Mouse (Mus musculus) embryonic stem cell, embryonic (primary cell): ENCODE results near the gene Btg1.

Experiments
- CTCF ChIA-PET, 4 experiments: fragments of 300-600 bp in 2 of 4; fragments of 350-600 bp in 2 of 4; sonication (Branson Sonifier 250); formaldehyde crosslinking; loops; one replicate each; lab custom pipeline; 2022; ENCODE audit warnings: inconsistent platforms in 2 of 4; lab: Charles Lee
- POLR2A ChIA-PET, 4 experiments: fragments of 300-600 bp in 2 of 4; fragments of 350-600 bp in 2 of 4; sonication (Branson Sonifier 250); formaldehyde crosslinking; loops; one replicate each; lab custom pipeline; 2022; ENCODE audit warnings: antibody characterized with exemption in 4 of 4, inconsistent platforms in 1 of 4; lab: Charles Lee

Btg1 gene

GRCm38 (mm10) chr10:96623633-96624195 is 6.9 kb downstream of the Btg1 start:
- CTCF ChIA-PET = no interaction called here

GRCm38 (mm10) chr10:96624406-96624805 is 7.6 kb downstream of the Btg1 start:
- CTCF ChIA-PET = no interaction called here
- POLR2A ChIA-PET = interaction anchor here (0.8 to 24.3 kb wide), 17 partner anchors 5 to 109 kb away, joined by 3 to 1138 read pairs (median 7); partner anchors contain the start of gene Btg1 (in 4 of the 4)

More at GRCm38 (mm10) chr10:96623633-96624195, 6.9 kb downstream of the Btg1 start:
- POLR2A ChIA-PET = interaction anchor here in 3 of 4 experiments (0.6 to 24.3 kb wide), 19 partner anchors 5 to 1278 kb away, joined by 3 to 1138 read pairs (median 4); no protein-coding TSS in a partner anchor

- CTCF ChIA-PET = interaction anchor here in 1 of 4 experiments (0.6 kb wide), 1 partner anchor 1331 kb away, joined by 5 read pairs; no protein-coding TSS in a partner anchor
- POLR2A ChIA-PET = interaction anchor here (0.6 to 24.3 kb wide), 17 partner anchors 6 to 530 kb away, joined by 3 to 1138 read pairs (median 7); partner anchors contain the start of gene Btg1 (in 4 of the 4)
These were observed 8.3 kb downstream of the Btg1 start for GRCm38 (mm10) chr10:96625061-96625460.

- CTCF ChIA-PET = no interaction called here
- POLR2A ChIA-PET = interaction anchor here (1.0 to 24.3 kb wide), 12 partner anchors 7 to 107 kb away, joined by 3 to 1138 read pairs (median 55); partner anchors contain the start of gene Btg1 (in 4 of the 4)
These were observed 8.9 kb downstream of the Btg1 start for GRCm38 (mm10) chr10:96625682-96626081.

GRCm38 (mm10) chr10:96626120-96626750 is 9.4 kb downstream of the Btg1 start:
- CTCF ChIA-PET = no interaction called here
- POLR2A ChIA-PET = interaction anchor here (0.5 to 24.3 kb wide), 15 partner anchors 7 to 756 kb away, joined by 3 to 1138 read pairs (median 7); partner anchors contain the start of gene Btg1 (in 4 of the 4)

GRCm38 (mm10) chr10:96627332-96627731 is 10.5 kb downstream of the Btg1 start:
- POLR2A ChIA-PET = interaction anchor here in 3 of 4 experiments (0.5 to 24.3 kb wide), 13 partner anchors 8 to 608 kb away, joined by 3 to 1138 read pairs (median 7); partner anchors contain the start of gene Btg1 (in 3 of the 3)
- CTCF ChIA-PET = no interaction called here

GRCm38 (mm10) chr10:96628100-96628912 is 11.5 kb downstream of the Btg1 start:
- POLR2A ChIA-PET = interaction anchor here (0.5 to 24.3 kb wide), 24 partner anchors 7 to 319 kb away, joined by 3 to 1138 read pairs (median 4); partner anchors contain the start of gene Btg1 (in 4 of the 4)

GRCm38 (mm10) chr10:96628913-96629199 is 12.1 kb downstream of the Btg1 start:
- ChIA-PET POLR2A (interaction anchor here (0.5 to 24.3 kb wide), 24 partner anchors 8 to 1065 kb away, joined by 3 to 1138 read pairs (median 4); partner anchors contain the start of genes Btg1 (in 4 of the 4) and Nudt4 (in 1 of the 4)), CTCF (interaction anchor here in 1 of 4 experiments (0.6 kb wide), 1 partner anchor 20 kb away, joined by 5 read pairs; no protein-coding TSS in a partner anchor)

More at GRCm38 (mm10) chr10:96628100-96628912, 11.5 kb downstream of the Btg1 start:
- CTCF ChIA-PET = no interaction called here

GRCm38 (mm10) chr10:96630110-96630509 is 13.3 kb downstream of the Btg1 start:
- CTCF ChIA-PET = no interaction called here
- POLR2A ChIA-PET = interaction anchor here (0.6 to 24.3 kb wide), 21 partner anchors 11 to 1663 kb away, joined by 3 to 1138 read pairs (median 6); partner anchors contain the start of gene Btg1 (in 4 of the 4)

GRCm38 (mm10) chr10:96631066-96631711 is 14.4 kb downstream of the Btg1 start:
- ChIA-PET POLR2A (interaction anchor here (0.5 to 24.3 kb wide), 25 partner anchors 7 to 1309 kb away, joined by 3 to 1138 read pairs (median 6); partner anchors contain the start of gene Btg1 (in 4 of the 4)), CTCF (no interaction called here)

GRCm38 (mm10) chr10:96632271-96633144 is 15.7 kb downstream of the Btg1 start:
- POLR2A ChIA-PET = interaction anchor here (0.6 to 24.3 kb wide), 21 partner anchors 8 to 1009 kb away, joined by 3 to 1138 read pairs (median 16); partner anchors contain the start of gene Btg1 (in 4 of the 4)
- CTCF ChIA-PET = no interaction called here

- ChIA-PET POLR2A (interaction anchor here (0.6 to 24.3 kb wide), 16 partner anchors 8 to 1010 kb away, joined by 3 to 1138 read pairs (median 26); partner anchors contain the start of gene Btg1 (in 4 of the 4)), CTCF (no interaction called here)
These were observed 16.3 kb downstream of the Btg1 start for GRCm38 (mm10) chr10:96633145-96633516.

- CTCF ChIA-PET = interaction anchor here in 1 of 4 experiments (0.8 kb wide), 1 partner anchor 19 kb away, joined by 5 read pairs; no protein-coding TSS in a partner anchor
- POLR2A ChIA-PET = interaction anchor here in 3 of 4 experiments (0.6 to 9.5 kb wide), 9 partner anchors 11 to 86 kb away, joined by 3 to 91 read pairs (median 11); partner anchors contain the start of gene Btg1 (in 3 of the 3)
These were observed 18.7 kb downstream of the Btg1 start for GRCm38 (mm10) chr10:96635472-96635871.

GRCm38 (mm10) chr10:96638477-96638876 is 21.7 kb downstream of the Btg1 start:
- CTCF ChIA-PET = no interaction called here
- POLR2A ChIA-PET = interaction anchor here in 2 of 4 experiments (0.8 to 9.5 kb wide), 10 partner anchors 8 to 84 kb away, joined by 3 to 91 read pairs (median 8); partner anchors contain the start of gene Btg1 (in 2 of the 2)

- CTCF ChIA-PET = interaction anchor here in 3 of 4 experiments (0.7 to 1.0 kb wide), 3 partner anchors 14 to 393 kb away, joined by 3 to 18 read pairs (median 8); partner anchors contain the start of gene Btg1 (in 1 of the 3)
- POLR2A ChIA-PET = interaction anchor here (0.7 to 9.5 kb wide), 16 partner anchors 11 to 826 kb away, joined by 3 to 91 read pairs (median 4); partner anchors contain the start of gene Btg1 (in 3 of the 4)
These were observed 25.2 kb downstream of the Btg1 start for GRCm38 (mm10) chr10:96642014-96642413.

GRCm38 (mm10) chr10:96642751-96643150 is 25.9 kb downstream of the Btg1 start:
- POLR2A ChIA-PET = interaction anchor here (0.5 to 9.5 kb wide), 16 partner anchors 9 to 303 kb away, joined by 3 to 91 read pairs (median 4); partner anchors contain the start of gene Btg1 (in 3 of the 4)
- CTCF ChIA-PET = interaction anchor here in 3 of 4 experiments (0.5 to 1.0 kb wide), 3 partner anchors 22 to 392 kb away, joined by 3 to 8 read pairs (median 4); partner anchors contain the start of gene Btg1 (in 1 of the 3)
